Mouse (Mus musculus) myocyte (in vitro differentiated cells): ENCODE data around the gene Pspc1.

Experiments used
- CEBPB ChIP-seq: IDR thresholded peaks from 2 replicates; pipeline ENCODE4 v1.6.1; 2011; ENCODE audit warnings: mild to moderate bottlenecking, moderate library complexity; ENCODE audit not compliant: poor library complexity, insufficient read depth, severe bottlenecking
- MAX ChIP-seq: IDR thresholded peaks from one replicate; pipeline ENCODE4 v1.6.1; 2011; ENCODE audit warnings: low read depth, mild to moderate bottlenecking, control low read depth
- MYOD1 ChIP-seq, 3 experiments: IDR thresholded peaks; one replicate each; pipeline ENCODE4 v1.6.1; 2011; ENCODE audit warnings: control low read depth in 2 of 3, low read depth in 2 of 3, mild to moderate bottlenecking in 2 of 3, moderate library complexity in 1 of 3; ENCODE audit not compliant: insufficient read length in 2 of 3, control insufficient read depth in 1 of 3
- MYOG ChIP-seq, 3 experiments: IDR thresholded peaks; one replicate each; pipeline ENCODE4 v1.6.1; 2011; ENCODE audit warnings: control low read depth in 2 of 3, low read depth in 2 of 3, mild to moderate bottlenecking in 2 of 3; ENCODE audit not compliant: insufficient read length in 2 of 3, control insufficient read depth in 1 of 3, insufficient read depth in 1 of 3
- POLR2A ChIP-seq: IDR thresholded peaks from one replicate; pipeline ENCODE4 v1.6.1; 2011; ENCODE audit warnings: low read depth, mild to moderate bottlenecking, control low read depth, moderate library complexity; ENCODE audit not compliant: insufficient read length

DNA sequence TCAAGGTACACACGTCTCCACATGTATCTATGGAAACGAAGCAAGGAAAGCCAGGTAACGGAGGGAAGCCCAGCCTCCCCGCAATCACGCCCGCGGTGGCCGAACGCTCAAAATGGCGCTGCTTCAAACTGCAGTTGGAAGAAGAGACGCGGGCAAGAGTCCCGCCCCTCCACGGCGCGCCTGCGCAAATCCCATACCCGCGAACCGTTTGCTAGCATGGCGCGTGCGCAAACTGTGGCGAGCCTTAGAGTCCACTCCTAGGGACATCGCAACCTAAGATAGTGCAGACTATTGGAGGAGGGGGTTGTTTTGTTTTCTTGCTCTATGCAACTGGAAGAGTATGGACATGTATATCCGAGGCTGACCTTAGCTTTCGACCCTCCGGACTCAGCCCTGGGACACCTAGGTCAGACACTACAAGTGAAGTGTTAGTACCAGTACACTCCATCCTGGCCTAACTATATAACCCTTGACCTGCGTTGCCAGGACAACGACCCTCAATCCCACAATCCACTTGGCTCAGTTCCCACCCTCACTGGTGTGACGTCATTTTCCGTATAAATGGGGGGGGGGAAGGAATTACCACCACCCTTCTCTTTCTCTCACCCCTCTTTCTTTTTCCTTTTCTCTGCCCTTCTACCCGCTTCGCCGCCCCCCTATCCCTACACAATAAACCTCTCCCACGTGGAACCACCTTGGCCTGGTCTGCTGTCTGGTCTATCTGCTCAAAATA lies at the start of gene Pspc1:
- TF ChIP-seq POLR2A (peak; percentile 98), MYOG (IDR thresholded peaks at IDR 0.05; ENCODE audit: control insufficient read depth in 1 of 3, insufficient read depth in 1 of 3, insufficient read length in 2 of 3, low read depth in 2 of 3) (no peak), MYOD1 (IDR thresholded peaks at IDR 0.05; ENCODE audit: control insufficient read depth in 1 of 3, insufficient read length in 2 of 3, low read depth in 2 of 3) (no peak), CEBPB (no peak), MAX (no peak)
